Mouse (Mus musculus) cerebellum, adult 2 months (tissue): ENCODE results near the gene Hist1h2bf.

ENCODE experiments used
- CTCF ChIP-seq: fragments of 200-500 bp; IDR thresholded peaks from 2 replicates; pipeline ENCODE4 v1.5.1; 2011; ENCODE audit warnings: low read depth, mild to moderate bottlenecking, control low read depth, low read length, moderate library complexity, borderline replicate concordance; ENCODE audit not compliant: insufficient read depth
- POLR2A ChIP-seq: fragments of 200-500 bp; IDR thresholded peaks from 2 replicates; pipeline ENCODE4 v1.6.1; 2011; ENCODE audit warnings: low read length, control low read depth, borderline replicate concordance; ENCODE audit not compliant: insufficient read depth

- TF ChIP-seq POLR2A: no peak
- TF ChIP-seq CTCF: no peak
Observed at GRCm38 (mm10) chr13:23577835-23578234, 3.8 kb upstream of the Hist1h2bf start.
